Mouse (Mus musculus) small intestine, adult 2 months (tissue): Measurements from ENCODE around the gene Klrb1f.

Source experiments
- CTCF ChIP-seq: fragments of 200-500 bp; IDR thresholded peaks from 2 replicates; pipeline ENCODE4 v1.5.1; 2012; ENCODE audit warnings: low read depth, mild to moderate bottlenecking, control low read depth, inconsistent platforms, low read length, moderate library complexity, mixed read lengths; ENCODE audit not compliant: insufficient replicate concordance, insufficient read length; ENCODE audit errors: extremely low read depth
- POLR2A ChIP-seq: fragments of 200-500 bp; IDR thresholded peaks from 2 replicates; pipeline ENCODE4 v1.6.1; 2012; ENCODE audit warnings: low read depth, mild to moderate bottlenecking, control low read depth, inconsistent platforms, low read length, moderate library complexity

GRCm38 (mm10) chr6:128996768-128997442 lies 48.8 kb upstream of the Klrb1f start:
- TF ChIP-seq CTCF, result no peak
- no peak for TF ChIP-seq POLR2A
